Mouse (Mus musculus) kidney, embryonic 14.5 days (tissue): ENCODE results near the gene Clk3. TPM values are rescaled to one million over a fixed set of nuclear protein-coding genes. Genes with fewer than 3 reads are reported as not detected.

Experiments
- ATAC-seq: fragments of 200-750 bp; cut with Nextera tagmentation; 2 replicates; pipeline ENCODE4 v1.8.0; 2017; ENCODE audit warnings: moderate number of reproducible peaks, mild to moderate bottlenecking, moderate TSS enrichment, moderate library complexity; ENCODE audit not compliant: low FRiP score, low TSS enrichment
- H3K27ac ChIP-seq: fragments of 300-500 bp; sonication (generic); 2 replicates; pipeline ENCODE4 v1.5.1; 2014; ENCODE audit warnings: low read depth, mild to moderate bottlenecking, low read length, moderate library complexity, mixed read lengths
- H3K27me3 ChIP-seq: fragments of 300-500 bp; sonication (generic); 2 replicates; pipeline ENCODE4 v1.6.1; 2014; ENCODE audit warnings: mild to moderate bottlenecking, low read length; ENCODE audit not compliant: control insufficient read depth, insufficient read depth
- H3K36me3 ChIP-seq: fragments of 300-500 bp; sonication (generic); 2 replicates; pipeline ENCODE4 v1.6.1; 2014; ENCODE audit warnings: low read length, mixed read lengths; ENCODE audit not compliant: control insufficient read depth, insufficient read depth
- H3K4me1 ChIP-seq: fragments of 300-500 bp; sonication (generic); 2 replicates; pipeline ENCODE4 v1.6.1; 2014; ENCODE audit warnings: low read length, mixed read lengths; ENCODE audit not compliant: control insufficient read depth, insufficient read depth
- H3K4me2 ChIP-seq: fragments of 300-500 bp; sonication (generic); replicated peaks from 2 replicates; pipeline ENCODE4 v1.6.1; 2014; ENCODE audit warnings: low read depth, mild to moderate bottlenecking, low read length
- H3K4me3 ChIP-seq: fragments of 300-500 bp; sonication (generic); 2 replicates; pipeline ENCODE4 v1.5.1; 2014; ENCODE audit warnings: mild to moderate bottlenecking, low read length
- H3K9ac ChIP-seq: fragments of 300-500 bp; sonication (generic); 2 replicates; pipeline ENCODE4 v1.6.1; 2014; ENCODE audit warnings: low read depth, mild to moderate bottlenecking, low read length, moderate library complexity
- H3K9me3 ChIP-seq: fragments of 300-500 bp; sonication (generic); 2 replicates; pipeline ENCODE4 v1.6.1; 2016; ENCODE audit warnings: low read length; ENCODE audit not compliant: control insufficient read depth
- WGBS: fragments of 180-500 bp; shearing (Covaris S2); extraction: QIAGEN DNeasy Blood & Tissue Kit; methylation state at CpG from one replicate; pipeline ENCODE4 v1.1.7; 2014; 5-methylcytosine and 5-hydroxymethylcytosine counted together
- polyA plus RNA-seq: library from polyadenylated mRNA; unstranded; fragments of >200 nt; fragmentation: Nextera tagmentation; extraction: Ambion mirVana; gene quantifications from 2 replicates; pipeline ENCODE4 v1.2.1, GENCODE M21; 2014

The Clk3 gene
- polyA plus RNA-seq, 1 experiment from 2014 or later: 69.3 TPM

DNA sequence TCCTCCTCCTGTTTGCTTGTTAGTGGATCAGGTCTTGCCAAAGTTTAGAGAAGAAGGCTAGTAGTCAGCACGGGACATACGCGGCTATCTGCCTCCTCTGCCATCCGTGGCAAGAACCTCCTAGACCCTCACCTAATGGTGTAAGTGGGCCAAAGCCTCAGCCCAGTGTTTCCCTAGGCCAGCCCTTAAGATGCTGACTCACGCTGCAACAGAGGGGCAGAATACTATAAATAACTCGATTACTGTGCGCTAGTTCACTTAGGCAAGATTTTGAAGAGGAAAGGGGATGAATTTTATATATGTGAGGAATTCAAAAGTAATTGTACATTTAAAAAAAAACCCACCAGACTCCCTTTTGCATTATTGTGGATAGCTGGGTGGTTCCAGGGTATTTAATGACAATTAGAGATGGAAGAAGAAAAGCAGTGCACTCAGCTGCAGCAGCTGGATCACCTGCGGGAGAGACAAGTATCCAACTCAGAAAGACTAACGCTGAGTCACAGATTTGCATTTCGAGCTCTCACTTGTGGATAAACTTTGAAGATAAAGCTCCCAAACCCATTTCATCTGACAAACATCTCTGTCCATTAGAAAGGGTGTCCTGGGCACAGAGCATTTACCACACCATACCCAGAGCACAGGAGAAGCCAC, 39.6 kb upstream of the Clk3 start:
- H3K4me2 ChIP-seq: no peak overlapping the region
- H3K27me3 ChIP-seq: no peaks in the 10 kb centered on the region
- no peak overlapping the region for H3K4me3 ChIP-seq
- no peak overlapping the region for H3K9ac ChIP-seq
- no peaks in the 10 kb centered on the region for H3K9me3 ChIP-seq
- H3K4me1 ChIP-seq: peaks cover 38% of the 10 kb centered on the region
- WGBS: 62% methylated on average over 10 of the region's 10 CpGs
- 0 out of 2 replicates have a peak overlapping the region, but pooled peaks have one; percentile 17 for H3K27ac ChIP-seq
- H3K36me3 ChIP-seq: no peaks in the 10 kb centered on the region
- ATAC-seq: no peak

DNA sequence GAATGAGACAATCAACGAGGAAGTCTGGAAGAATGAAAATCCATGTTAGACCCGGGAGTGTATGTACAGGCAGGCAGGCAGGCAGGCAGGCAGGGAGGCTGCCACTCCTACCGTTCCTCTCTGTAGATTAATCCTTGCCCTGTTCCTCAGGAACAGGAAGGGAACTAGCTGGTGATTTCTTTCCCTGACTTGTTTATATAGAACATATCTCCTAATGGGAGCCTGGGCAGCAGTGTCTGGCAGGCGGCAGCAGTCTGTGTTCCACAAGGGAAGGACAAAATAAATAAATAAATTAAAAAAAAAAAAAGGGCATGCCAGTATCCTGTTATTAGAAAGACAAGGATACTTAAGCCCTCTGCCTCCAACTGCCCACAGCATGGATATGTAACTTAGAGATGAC, 38.2 kb upstream of the Clk3 start:
- H3K9me3 ChIP-seq: no peaks in the 10 kb centered on the region
- H3K27me3 ChIP-seq: no peaks in the 10 kb centered on the region
- no peak for ATAC-seq
- peaks cover 35% of the 10 kb centered on the region for H3K4me1 ChIP-seq
- no peak overlapping the region; the same call in 1 of the 2 replicates for H3K9ac ChIP-seq
- 7% methylated on average over 4 of the region's 4 CpGs for WGBS
- no peaks in the 10 kb centered on the region for H3K36me3 ChIP-seq
- H3K4me2 ChIP-seq: no peak overlapping the region
- no peak overlapping the region for H3K4me3 ChIP-seq
- peak overlapping the region; percentile 42; the same call in 1 of the 2 replicates for H3K27ac ChIP-seq

DNA sequence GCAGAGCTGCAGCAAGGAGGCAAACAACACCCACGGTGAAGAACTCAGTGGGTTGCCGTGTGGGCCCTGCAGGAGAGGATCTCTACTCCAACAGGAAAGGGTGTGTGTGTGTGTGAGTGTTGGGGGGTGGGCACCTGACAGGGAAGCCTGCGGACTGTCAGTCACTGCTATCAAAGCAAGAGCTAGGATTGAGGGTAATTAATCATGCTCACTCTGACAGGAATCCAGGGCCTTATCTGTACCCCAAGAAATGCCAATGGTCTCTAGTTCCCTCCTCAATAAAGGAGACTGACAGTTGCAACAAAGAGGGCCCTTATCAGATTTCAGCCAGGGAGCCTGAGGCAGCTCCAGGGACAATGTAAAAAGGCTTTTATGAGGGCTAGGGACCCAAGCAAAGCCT, 37.4 kb upstream of the Clk3 start:
- H3K27ac ChIP-seq: no peak overlapping the region; the same call in 1 of the 2 replicates
- H3K4me1 ChIP-seq: peaks cover 39% of the 10 kb centered on the region
- WGBS: 24% methylated on average over 3 of the region's 3 CpGs
- ATAC-seq: no peak
- no peaks in the 10 kb centered on the region for H3K27me3 ChIP-seq
- H3K4me2 ChIP-seq: no peak overlapping the region
- no peak overlapping the region for H3K9ac ChIP-seq
- H3K36me3 ChIP-seq: no peaks in the 10 kb centered on the region
- H3K9me3 ChIP-seq: no peaks in the 10 kb centered on the region
- H3K4me3 ChIP-seq: no peak overlapping the region

DNA sequence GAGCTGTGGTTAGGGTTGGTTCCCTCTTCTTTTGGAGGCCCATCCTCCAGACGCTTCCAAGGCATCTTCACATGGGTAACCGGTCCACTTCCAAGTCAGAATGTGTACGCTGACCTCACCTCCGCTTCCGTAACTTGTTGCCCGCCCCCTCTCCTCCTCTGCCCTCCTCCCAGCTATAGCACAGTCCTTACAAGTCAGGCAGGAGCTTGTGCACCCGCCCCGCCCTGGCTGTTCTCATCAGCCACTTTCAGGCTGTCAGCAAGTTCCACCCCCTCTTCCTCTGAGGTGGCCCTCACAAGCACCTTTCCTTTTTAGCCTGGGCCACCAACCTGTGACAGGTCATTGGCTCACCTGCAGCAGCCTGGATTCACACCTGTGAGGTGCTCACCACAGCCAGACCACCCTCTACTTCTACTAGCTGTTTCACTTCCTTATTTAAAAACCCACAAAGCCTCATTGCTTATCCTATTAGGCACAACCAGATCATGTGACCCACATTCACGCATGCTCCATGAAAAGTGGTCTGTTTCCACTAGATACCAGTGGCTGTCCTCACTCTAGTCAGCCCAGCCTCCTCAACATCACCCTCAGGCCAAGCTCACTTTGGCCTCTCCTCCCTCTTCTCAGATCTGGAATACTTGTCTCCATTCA, 34.8 kb upstream of the Clk3 start:
- Histone ChIP-seq H3K36me3 (peaks cover 12% of the 10 kb centered on the region), H3K4me3 (no peak overlapping the region), H3K4me1 (peaks cover 32% of the 10 kb centered on the region), H3K9me3 (no peaks in the 10 kb centered on the region), H3K9ac (no peak overlapping the region), H3K4me2 (no peak overlapping the region), H3K27me3 (no peaks in the 10 kb centered on the region), H3K27ac (no peak overlapping the region)
- WGBS: 89% methylated on average over 9 of the region's 9 CpGs
- ATAC-seq: no peak

DNA sequence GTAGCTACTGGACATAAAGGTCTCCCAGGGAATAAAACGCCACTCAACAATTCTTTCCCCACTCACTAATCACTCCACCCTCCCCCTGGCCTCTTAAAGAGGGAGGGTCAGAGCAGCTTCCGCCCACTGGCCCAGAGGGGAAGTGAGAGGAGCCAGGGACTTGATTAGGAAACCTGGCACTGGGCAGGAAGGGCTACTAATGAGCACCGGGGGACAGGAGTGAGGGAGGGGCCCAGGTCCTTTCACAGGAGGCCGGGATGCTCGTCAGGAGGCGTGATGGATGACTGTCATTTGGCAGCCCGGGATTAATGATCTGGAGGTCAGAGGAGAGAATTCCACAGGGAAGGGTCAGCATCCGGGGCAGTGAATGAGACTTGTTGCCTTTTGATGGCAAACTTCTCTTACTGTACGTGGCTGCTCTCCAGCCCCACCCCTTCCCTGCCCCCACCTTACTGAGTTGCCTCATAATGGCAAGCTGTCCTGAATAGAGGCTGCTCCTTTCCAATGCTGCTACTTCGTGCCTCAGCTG, 33.1 kb upstream of the Clk3 start:
- WGBS: 4% methylated on average over 10 of the region's 10 CpGs
- H3K4me2 ChIP-seq: no peak overlapping the region; the same call in 1 of the 2 replicates
- H3K4me3 ChIP-seq: no peak overlapping the region
- H3K27me3 ChIP-seq: no peaks in the 10 kb centered on the region
- H3K27ac ChIP-seq: no peak overlapping the region
- ATAC-seq: peak; percentile 79
- H3K36me3 ChIP-seq: peaks cover 19% of the 10 kb centered on the region
- H3K9ac ChIP-seq: no peak overlapping the region
- H3K4me1 ChIP-seq: peaks cover 29% of the 10 kb centered on the region
- no peaks in the 10 kb centered on the region for H3K9me3 ChIP-seq

DNA sequence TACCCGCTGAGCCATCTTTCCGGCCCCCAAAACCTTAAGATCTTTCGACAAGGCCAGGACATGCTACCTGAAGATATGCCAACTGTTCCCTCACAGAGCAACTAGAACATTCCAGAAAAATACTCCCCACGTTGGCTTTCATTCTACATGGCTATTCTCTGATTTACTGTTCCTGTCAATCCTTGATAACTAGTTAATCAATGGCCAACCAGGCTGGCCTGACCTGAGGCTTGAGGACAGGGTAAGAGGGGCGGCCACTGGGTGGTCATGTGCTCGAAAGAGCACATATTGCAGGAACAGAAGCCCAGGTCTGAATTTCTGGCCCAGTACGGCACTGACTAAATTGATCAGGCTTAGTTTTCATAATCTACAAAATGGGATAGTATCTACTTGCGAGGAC, 31.8 kb upstream of the Clk3 start:
- H3K27me3 ChIP-seq: no peaks in the 10 kb centered on the region
- no peak overlapping the region for H3K4me2 ChIP-seq
- ATAC-seq: no peak
- H3K9ac ChIP-seq: no peak overlapping the region
- no peak overlapping the region for H3K4me3 ChIP-seq
- peaks cover 29% of the 10 kb centered on the region for H3K36me3 ChIP-seq
- H3K27ac ChIP-seq: no peak overlapping the region
- no peaks in the 10 kb centered on the region for H3K9me3 ChIP-seq
- WGBS: 87% methylated on average over 8 of the region's 8 CpGs
- peaks cover 17% of the 10 kb centered on the region for H3K4me1 ChIP-seq

DNA sequence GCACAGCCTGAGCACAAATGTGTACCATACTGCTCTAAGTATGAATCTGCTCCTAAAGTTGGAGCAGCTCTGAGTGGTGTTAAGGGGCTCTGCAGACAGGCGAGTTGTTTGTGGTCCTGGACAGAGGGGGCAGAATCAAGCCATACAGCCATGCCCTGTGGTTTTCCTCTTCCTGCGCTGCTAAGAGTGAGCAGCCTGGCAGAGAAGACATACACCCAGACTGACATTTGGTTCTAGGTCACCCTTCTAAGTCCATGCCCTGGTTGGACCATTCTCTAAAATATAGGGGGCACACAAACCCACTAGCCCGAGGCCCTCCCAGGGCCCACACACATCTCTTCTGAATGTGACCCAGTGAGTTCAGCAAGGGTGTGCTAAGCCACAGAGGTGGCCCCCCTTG, 24.1 kb upstream of the Clk3 start:
- Histone ChIP-seq H3K36me3 (peaks cover 10% of the 10 kb centered on the region; the same call in 1 of the 2 replicates), H3K4me1 (no peaks in the 10 kb centered on the region), H3K4me3 (no peak overlapping the region), H3K4me2 (no peak overlapping the region), H3K27ac (no peak overlapping the region), H3K9ac (no peak overlapping the region), H3K27me3 (no peaks in the 10 kb centered on the region), H3K9me3 (no peaks in the 10 kb centered on the region)
- ATAC-seq: no peak
- 80% methylated on average over 3 of the region's 3 CpGs for WGBS

DNA sequence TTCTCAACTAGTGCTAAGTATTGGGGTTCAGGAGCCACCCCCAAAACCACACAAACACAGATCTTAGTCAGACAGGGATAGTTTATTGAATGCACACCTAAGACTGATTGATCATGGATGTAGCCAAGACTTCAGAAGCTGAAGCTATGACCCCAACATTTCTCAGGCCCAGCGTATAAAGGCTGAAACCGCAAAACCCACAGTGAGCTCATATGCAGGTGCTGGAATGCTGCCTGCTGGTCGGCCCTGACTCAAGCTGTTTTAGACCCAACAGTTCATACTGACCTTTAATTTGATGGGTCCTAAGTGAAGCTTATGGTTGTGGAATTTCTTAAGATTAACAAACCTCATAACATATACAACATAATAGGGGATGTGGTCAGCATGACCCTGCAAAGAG, 17.0 kb upstream of the Clk3 start:
- 93% methylated on average over 3 of the region's 3 CpGs for WGBS
- no peak overlapping the region for H3K9ac ChIP-seq
- no peak overlapping the region for H3K4me3 ChIP-seq
- no peaks in the 10 kb centered on the region for H3K9me3 ChIP-seq
- H3K4me2 ChIP-seq: no peak overlapping the region
- H3K4me1 ChIP-seq: no peaks in the 10 kb centered on the region
- no peak for ATAC-seq
- H3K27ac ChIP-seq: no peak overlapping the region
- no peaks in the 10 kb centered on the region for H3K27me3 ChIP-seq
- no peaks in the 10 kb centered on the region for H3K36me3 ChIP-seq

DNA sequence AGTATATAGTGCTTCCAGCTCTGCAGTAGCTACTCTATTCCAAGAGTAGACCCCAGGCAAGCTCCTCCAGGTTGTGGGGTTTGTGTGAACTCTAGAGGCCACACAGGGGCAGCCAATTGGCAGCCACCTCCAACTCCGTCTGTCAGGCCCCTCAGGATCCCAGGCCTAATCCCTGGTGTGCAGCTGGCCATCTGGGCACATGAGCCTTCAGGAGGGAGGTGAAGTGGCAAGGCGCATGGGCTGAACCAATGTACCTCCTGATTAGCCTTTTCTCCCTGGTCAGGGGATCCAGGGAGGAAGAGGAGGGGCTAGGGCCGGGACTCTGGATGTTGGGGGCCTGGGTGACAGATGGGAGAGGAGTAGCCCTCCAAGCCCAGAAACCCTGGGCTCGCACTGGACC, 10.1 kb upstream of the Clk3 start:
- Histone ChIP-seq H3K4me1 (no peaks in the 10 kb centered on the region), H3K4me3 (no peak overlapping the region), H3K9me3 (no peaks in the 10 kb centered on the region), H3K4me2 (no peak overlapping the region), H3K9ac (no peak overlapping the region), H3K27ac (no peak overlapping the region), H3K27me3 (no peaks in the 10 kb centered on the region), H3K36me3 (no peaks in the 10 kb centered on the region)
- no peak for ATAC-seq
- WGBS: 61% methylated on average over 4 of the region's 4 CpGs
